Mouse (Mus musculus): ENCODE data around the gene Hist1h4f.

Gene Hist1h4f

DNA sequence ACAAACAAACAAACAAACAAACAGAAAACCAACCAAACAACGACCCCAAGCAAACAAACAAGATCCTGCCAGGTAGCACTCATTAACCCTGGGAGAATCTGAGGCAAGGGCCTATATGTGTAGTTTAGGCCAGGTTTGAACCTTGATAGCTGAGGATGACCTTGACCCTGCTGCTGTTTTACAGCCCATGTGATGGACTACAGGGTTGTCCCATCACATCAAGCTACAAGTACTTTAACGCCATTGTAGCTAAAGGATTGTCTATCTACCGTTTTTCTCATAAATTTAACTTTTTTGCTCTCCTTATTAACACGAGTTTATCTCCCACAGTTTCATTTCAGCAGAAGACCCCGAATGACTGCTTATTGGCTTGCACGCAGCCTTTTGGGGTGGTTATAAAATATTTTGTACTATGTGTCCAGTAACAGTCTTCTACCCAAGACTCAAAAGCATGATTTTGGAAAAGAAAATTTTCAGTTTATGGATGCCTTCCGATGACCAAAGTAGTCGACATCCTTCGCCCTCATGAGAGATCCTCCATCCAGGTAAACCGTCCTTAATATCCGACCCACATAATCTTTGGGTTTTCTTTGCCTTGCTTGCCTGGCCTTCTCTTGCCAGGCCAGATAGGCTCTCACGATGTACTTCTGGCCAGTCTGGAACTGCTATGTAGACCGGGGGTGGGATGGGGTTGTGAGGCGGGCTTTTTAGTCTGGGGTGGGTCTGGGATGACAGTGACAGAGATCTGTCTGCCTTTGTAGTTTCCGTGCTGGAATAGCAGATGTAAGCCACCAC is 35.4 kb downstream of the Hist1h4f start:
- no peak for DNase-seq (ENCODE audit: low spot score in 2 of 2)

DNA sequence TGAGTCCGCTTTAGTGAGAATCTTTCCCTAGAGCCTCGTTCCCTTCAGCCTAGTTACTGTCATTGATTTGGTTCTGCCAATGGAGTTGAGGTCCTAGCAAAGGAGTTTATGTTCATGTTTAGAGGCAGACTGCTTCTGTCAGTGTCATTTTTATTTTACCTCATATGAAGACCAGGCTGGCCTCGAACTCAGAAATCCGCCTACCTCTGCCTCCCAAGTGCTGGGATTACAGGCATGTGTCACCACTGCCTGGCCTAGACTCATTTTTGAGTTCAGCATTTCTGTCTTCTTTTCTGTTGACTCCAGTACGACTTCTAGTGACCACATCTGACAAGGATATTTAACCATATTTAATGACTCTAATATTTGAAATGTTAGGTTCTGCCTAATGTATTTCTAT is 36.2 kb downstream of the Hist1h4f start:
- no peak for DNase-seq (ENCODE audit: low spot score in 2 of 2)

DNA sequence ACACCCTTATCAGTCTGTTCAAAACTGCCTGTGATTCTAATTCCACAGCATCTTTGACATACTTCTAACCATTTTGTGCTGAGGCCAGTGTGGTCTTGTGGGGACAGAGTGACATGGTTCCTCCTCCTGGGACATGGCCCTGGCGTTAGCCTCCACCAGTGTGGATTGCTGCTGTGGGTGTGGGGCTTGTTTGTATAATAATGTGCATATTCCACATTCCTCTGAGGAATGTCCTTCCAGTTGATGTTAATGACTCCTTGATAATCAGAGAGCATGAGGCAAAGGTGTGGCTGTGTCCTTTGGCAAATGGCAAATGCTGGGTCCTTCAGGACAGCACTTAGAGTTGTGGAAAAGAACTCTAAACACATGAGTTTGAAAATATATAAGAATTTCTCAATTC is 37.9 kb downstream of the Hist1h4f start:
- no peak for DNase-seq (ENCODE audit: low spot score in 2 of 2)

DNA sequence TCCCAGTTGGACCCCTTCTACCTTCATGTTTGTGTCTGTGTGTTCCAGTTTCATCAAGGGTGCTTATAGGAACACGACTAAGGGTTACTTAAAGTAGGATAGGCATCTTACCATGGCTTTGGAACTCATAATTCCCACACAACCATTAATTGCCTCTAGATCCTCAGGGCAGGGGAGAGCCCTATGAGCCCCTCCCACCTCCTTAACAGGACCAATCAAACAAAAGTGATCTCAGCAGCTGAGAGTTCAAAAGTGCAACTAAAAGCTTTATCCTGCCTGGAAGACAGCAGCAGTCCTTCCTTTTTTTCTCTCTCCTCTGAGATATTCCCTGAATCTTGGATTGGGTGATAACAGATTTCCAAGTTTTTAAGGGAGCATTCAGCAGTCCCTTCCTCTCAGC is 41.3 kb downstream of the Hist1h4f start:
- DNase-seq (ENCODE audit: low spot score in 2 of 2), result no peak

DNA sequence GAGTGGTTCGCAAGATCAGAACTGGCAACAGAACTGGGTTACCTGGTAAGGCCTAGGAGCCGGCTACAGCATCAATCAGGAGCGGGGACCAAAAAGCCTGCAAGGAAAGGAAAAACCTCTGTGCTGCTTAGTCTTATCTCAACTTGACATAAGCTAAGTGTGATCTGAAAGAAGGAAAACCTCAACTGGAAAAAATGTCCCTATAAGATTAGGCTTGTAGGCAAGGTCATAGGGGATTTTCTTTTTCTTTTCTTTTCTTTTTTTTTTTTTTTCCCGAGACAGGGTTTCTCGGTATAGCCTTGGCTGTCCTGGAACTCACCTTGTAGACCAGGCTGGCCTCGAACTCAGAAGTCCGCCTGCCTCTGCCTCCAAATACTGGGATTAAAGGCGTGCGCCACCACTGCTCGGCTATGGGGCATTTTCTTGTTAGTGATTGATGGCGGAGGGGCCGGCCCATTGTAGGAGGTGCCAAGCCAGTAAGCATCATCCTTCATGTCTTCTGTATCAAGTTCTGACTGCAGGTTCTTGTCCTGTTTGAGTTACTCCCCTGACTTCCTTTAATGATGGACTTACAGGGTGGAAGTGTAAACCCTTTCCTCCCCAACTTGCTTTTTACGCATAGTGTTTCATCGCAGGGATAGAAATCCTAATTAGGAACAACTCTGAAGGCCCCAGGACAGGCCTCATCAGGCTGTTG is 44.5 kb downstream of the Hist1h4f start:
- DNase-seq (ENCODE audit: low spot score in 2 of 2), result no peak

DNA sequence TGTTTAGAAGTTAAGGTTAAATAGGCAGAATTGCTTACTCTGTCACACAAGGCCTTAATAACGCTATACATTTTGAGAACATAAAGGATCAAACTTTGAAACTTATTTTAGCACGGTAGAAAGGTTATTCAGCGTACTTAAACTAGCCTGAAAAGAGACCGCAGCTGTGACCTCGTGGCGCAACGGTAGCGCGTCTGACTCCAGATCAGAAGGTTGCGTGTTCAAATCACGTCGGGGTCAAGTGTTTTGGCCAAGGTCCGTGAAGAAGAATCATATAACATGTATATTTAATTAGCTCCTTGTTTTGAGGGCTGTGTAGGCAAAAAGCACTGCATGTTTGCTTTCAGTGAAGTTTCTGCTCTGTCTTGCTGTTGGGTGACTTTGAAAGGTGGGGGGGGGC is 45.1 kb downstream of the Hist1h4f start:
- DNase-seq (ENCODE audit: low spot score in 2 of 2), result peak; percentile 45 to 63

DNA sequence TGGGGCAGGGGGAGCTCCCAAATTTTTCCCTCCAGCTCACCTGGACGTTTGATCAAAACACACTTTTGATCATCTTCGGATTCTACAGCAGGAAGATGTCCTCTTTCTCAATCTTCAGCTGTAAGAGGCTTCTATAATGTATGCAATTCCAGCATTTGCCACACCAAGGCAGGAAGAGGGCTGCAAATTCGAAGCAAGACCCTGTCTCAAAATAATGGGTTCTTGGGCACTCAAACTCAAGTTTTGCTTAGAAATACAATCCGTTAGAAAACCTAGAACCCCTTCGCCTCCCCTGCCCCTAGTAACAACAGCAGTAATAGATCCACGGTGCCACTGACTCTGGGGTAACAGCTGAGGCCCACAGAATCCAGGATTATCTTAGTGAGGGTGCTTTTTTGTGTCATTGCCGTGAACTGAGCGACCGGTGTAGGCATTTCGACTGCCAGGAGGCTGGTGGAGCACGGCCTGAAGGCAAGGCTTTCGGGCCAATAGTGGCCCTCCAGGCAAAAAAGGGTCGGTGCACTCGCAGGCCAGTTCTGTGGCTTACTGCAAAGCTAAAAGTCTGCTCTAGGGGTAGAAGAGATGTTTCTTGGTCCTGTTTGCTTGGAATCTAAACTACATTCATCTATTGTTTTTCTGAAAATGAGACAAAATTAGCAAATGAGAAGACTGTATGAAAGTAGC is 45.6 kb downstream of the Hist1h4f start:
- no peak for DNase-seq (ENCODE audit: low spot score in 2 of 2)

DNA sequence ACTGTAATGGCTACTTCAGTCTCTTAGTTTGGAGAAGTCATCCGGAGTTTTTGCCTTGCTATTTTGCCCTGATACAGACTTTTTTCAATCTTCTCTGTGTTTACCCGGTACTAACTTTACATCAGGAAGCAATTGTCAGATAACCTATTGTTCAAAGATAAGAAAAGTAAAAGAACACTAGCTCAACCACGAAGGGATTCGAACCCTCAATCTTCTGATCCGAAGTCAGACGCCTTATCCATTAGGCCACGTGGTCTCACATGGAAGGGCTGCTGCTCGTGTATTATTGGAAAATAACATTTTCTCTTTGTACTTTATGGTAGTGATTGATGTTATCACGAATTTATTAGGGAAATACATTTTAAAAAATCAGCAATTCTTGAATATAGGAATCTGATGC is 47.7 kb downstream of the Hist1h4f start:
- peak in 1 of 2 experiments; percentile 44 for DNase-seq (ENCODE audit: low spot score in 2 of 2)

DNA sequence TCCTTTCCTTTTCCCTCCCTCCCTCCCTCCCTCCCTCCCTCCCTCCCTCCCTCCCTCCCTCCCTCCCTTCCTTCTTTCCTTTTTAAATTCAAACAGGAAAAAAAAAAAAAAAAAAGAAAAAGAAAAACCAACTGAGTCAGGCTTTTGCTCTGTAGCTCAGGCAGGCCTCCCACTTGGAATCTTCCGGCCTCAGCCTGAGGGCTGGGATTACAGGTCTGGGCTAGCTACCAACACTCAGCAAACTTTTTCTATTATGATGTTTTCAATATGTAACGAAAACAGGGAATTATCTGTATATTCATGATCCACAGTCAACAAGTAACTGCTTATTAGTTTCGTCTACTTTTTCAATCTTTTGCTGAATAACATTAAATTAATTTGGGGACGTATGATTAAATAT is 48.5 kb downstream of the Hist1h4f start:
- DNase-seq (ENCODE audit: low spot score in 2 of 2), result no peak

DNA sequence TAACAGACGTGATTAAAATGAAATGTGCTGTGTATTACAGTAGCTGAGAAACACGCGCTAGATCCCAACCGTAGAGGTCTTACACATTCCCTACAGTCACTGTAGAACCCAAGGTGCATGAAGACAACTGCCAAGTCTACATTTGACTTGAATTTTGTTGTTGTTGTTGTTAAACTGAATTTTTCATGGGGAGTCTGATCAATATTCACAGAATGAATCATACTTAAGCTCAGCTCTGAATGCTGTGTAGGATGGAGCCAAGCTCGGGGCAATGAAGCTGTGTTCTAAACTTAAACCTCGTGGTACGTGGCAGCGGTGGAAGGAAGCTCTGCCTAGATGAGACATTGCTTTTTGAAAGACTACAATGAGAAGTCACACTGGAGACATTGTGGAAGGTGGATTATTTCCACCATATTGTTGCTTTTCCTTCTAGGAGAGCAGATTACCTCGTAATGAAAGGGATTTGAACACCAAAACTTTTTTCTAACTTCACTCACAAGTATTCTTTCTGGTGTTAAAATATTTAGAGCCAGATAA is 49.3 kb downstream of the Hist1h4f start:
- no peak for DNase-seq (ENCODE audit: low spot score in 2 of 2)

DNA sequence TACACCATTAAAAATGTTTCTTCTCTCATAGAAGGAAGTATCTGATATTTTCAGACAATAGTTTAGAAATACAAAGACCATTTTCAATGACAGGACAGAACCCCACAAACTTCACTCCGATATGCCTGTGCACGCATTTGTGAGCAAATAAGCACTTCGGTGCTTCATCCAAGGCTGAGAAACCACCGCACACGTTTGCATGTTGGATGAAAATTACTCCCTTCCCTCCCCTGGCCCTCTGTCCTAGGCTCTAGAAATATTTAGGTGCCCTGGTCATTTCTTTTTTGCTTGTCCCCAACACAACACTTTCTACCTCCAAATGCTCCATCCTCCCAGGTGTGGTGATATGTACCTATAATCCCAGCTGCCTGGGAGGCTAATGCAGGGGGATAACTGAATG is 49.9 kb downstream of the Hist1h4f start:
- DNase-seq (ENCODE audit: low spot score in 2 of 2), result no peak
